Mouse (Mus musculus): ENCODE measurements at regions not wholly inside any gene's neighbourhood (a gene's known extent, or its start where the extent isn't known, plus 50 kb on each side); places are given as distances from the start of the nearest gene placed in this dataset.

DNA sequence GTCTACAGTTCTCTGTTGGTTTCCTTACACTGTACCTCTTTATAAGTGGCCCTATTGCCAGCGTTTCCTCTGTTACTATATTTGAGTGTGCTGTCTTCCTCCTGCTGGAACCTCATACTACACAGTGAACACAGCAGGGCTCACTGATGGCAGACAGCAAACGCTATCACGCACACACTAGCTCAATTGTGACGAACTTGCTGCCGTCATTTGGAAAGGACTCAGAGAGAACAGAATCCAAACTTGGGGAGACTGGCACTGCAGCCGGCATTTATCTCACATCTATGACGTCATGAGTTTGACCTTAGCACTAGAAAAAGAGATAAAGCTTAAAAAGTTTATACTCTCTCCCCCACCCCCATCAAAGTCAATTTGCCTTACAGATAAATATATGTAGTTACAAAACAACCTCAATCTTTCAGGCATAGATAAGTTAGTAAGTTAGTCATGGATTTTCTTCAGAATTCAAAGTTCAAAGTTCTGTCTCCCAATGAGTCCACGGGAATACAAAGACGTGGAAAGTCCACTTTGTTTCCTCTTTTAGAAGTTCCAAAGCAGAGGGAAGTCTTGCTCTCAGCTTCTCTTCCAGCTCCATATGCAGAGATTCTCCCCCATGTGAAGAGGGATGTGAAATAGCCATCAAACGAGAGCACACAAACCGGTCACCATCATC lies 196.8 kb downstream of the Sptssa start:
- H3K27ac ChIP-seq (ENCODE audit: control insufficient read depth, insufficient read depth, low read depth, low read length, poor library complexity): no peak overlapping the region

DNA sequence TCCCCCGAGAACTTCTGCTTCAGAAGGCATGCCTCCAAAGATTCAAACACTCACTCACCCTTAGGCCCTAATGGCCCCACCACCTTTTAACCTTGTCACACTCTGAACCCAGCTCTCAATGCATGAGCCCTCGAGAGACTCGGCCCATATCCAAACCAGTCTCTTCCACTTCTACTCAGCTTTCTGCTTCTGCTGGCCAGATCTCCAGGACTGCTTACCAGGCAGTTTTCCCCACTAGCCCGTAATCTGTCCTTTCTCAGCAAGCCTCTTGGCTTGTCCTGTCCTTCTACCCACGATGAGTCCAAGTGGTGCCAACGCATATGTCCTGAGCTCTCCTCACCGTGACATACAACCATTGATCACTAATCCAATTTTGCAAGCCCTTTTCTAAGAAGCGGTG lies 199.6 kb downstream of the Sptssa start:
- TF ChIP-seq CTCF (IDR thresholded peaks at IDR 0.05; ENCODE audit: control insufficient read depth, insufficient read depth, low read length) (no peak), POLR2A (IDR thresholded peaks at IDR 0.05; ENCODE audit: borderline replicate concordance, control insufficient read depth, low read depth, low read length) (no peak)
- Histone ChIP-seq H3K4me1 (ENCODE audit: control insufficient read depth, insufficient read depth, low read length) (peaks cover 4% of the 10 kb centered on the region; the same call in 1 of the 2 replicates), H3K4me3 (replicated peaks; ENCODE audit: control insufficient read depth, low read depth, low read length) (no peak overlapping the region), H3K27ac (ENCODE audit: control insufficient read depth, insufficient read depth, low read depth, low read length, poor library complexity) (no peak overlapping the region)
- WGBS: 76% methylated on average over 8 of the region's 8 CpGs

More for the DNA sequence above, 196.8 kb downstream of the Sptssa start:
- TF ChIP-seq POLR2A (IDR thresholded peaks at IDR 0.05; ENCODE audit: borderline replicate concordance, control insufficient read depth, low read depth, low read length): no peak
- no peak for TF ChIP-seq CTCF (IDR thresholded peaks at IDR 0.05; ENCODE audit: control insufficient read depth, insufficient read depth, low read length)
- Histone ChIP-seq H3K4me3 (replicated peaks; ENCODE audit: control insufficient read depth, low read depth, low read length) (no peak overlapping the region), H3K4me1 (ENCODE audit: control insufficient read depth, insufficient read depth, low read length) (no peaks in the 10 kb centered on the region; the same call in 1 of the 2 replicates)
- WGBS: 28% methylated on average over 11 of the region's 11 CpGs

DNA sequence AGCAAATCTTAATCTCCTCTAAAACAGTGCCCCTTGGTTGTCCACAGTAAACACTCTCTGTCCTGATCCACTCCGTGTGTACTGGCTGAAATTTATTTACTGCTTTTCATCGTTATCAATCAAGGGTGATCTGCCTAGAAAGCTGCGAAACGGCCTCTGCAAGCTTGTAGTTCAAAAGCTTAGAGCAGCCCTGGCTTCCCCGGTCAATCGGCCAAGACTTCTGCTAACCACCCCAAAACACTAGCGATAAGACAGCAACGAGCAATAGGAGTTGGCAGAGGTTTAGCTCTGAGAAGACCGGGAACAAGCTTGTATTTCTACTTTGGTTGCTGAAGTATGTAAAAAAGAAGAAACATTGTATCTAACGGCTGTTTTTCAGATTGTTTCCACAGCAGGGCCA lies 201.8 kb downstream of the Sptssa start:
- Histone ChIP-seq H3K4me1 (ENCODE audit: control insufficient read depth, insufficient read depth, low read length) (peaks cover 4% of the 10 kb centered on the region; the same call in 1 of the 2 replicates), H3K27ac (ENCODE audit: control insufficient read depth, insufficient read depth, low read depth, low read length, poor library complexity) (no peak overlapping the region), H3K4me3 (replicated peaks; ENCODE audit: control insufficient read depth, low read depth, low read length) (no peak overlapping the region)
- TF ChIP-seq POLR2A (IDR thresholded peaks at IDR 0.05; ENCODE audit: borderline replicate concordance, control insufficient read depth, low read depth, low read length) (no peak), CTCF (IDR thresholded peaks at IDR 0.05; ENCODE audit: control insufficient read depth, insufficient read depth, low read length) (no peak)
- 72% methylated on average over 10 of the region's 10 CpGs for WGBS

DNA sequence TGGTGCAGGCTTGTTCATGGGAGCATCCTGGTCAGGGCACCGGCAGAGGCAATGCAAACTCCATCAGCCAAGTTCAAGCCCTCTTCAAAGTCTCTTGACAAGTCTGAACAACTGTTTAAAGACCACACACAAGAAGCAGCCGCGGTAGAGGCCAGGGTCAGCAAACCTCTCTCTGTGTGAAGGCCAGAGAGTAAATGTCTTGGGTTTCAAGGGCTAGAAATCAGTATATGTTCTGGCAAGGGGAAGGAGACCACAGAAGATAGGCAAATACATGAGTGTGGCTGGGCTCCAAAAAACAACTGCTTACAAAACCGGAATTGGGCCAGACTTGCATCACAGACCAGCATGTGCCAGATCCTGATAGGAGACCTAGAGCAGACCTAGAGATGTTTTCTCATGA lies 203.0 kb downstream of the Sptssa start:
- peaks cover 4% of the 10 kb centered on the region; the same call in 1 of the 2 replicates for H3K4me1 ChIP-seq (ENCODE audit: control insufficient read depth, insufficient read depth, low read length)
- 0 out of 2 replicates have a peak overlapping the region, but pooled peaks have one; percentile 15 for H3K27ac ChIP-seq (ENCODE audit: control insufficient read depth, insufficient read depth, low read depth, low read length, poor library complexity)
- no peak for TF ChIP-seq POLR2A (IDR thresholded peaks at IDR 0.05; ENCODE audit: borderline replicate concordance, control insufficient read depth, low read depth, low read length)
- TF ChIP-seq CTCF (IDR thresholded peaks at IDR 0.05; ENCODE audit: control insufficient read depth, insufficient read depth, low read length): no peak
- WGBS: 24% methylated on average over 4 of the region's 4 CpGs
- H3K4me3 ChIP-seq (replicated peaks; ENCODE audit: control insufficient read depth, low read depth, low read length): no peak overlapping the region

DNA sequence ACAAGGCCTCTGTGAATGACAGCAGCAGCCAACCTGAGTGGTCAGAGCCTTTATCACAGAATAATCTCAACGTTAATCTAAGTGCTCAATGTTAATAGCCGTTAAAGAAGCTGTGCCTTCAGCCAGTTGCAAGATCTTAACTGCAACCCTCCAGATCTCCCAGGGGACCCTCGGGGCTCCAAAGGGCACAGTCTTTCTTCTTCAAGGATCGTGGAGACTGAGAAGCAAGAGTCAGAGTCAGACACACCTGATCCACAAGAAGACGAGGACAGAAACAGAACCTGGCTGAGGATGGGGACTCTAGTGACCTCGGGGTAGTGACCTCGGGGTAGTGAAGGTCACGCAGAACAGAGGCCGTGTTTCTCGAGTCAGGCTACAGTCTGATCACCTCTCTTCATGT lies 206.0 kb downstream of the Sptssa start:
- 69% methylated on average over 10 of the region's 10 CpGs for WGBS
- no peak overlapping the region for H3K4me3 ChIP-seq (replicated peaks; ENCODE audit: control insufficient read depth, low read depth, low read length)
- no peak for TF ChIP-seq CTCF (IDR thresholded peaks at IDR 0.05; ENCODE audit: control insufficient read depth, insufficient read depth, low read length)
- TF ChIP-seq POLR2A (IDR thresholded peaks at IDR 0.05; ENCODE audit: borderline replicate concordance, control insufficient read depth, low read depth, low read length): no peak
- peaks cover 4% of the 10 kb centered on the region; the same call in 1 of the 2 replicates for H3K4me1 ChIP-seq (ENCODE audit: control insufficient read depth, insufficient read depth, low read length)
- no peak overlapping the region for H3K27ac ChIP-seq (ENCODE audit: control insufficient read depth, insufficient read depth, low read depth, low read length, poor library complexity)

DNA sequence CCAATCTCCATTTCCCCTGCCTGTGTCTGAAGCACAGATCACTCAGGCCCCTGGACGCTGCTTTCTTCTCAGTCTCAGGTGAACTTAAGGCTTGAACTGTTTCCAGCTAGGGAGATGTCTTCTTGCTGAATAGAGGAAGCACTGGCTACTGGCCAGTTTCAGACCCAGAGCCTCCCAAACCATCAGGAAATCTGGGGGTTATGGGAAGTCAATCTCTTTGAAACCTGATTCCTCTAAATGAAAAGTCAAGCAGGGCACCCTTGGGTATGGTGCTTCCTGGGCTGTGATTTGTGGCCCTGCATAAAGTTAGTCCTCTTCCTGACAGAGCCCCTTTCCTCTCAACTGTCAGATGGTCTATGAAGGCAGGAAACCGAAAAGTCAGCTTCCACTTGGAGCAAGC lies 208.2 kb downstream of the Sptssa start:
- H3K4me3 ChIP-seq (replicated peaks; ENCODE audit: control insufficient read depth, low read depth, low read length): no peak overlapping the region
- no peak for TF ChIP-seq CTCF (IDR thresholded peaks at IDR 0.05; ENCODE audit: control insufficient read depth, insufficient read depth, low read length)
- no peak for TF ChIP-seq POLR2A (IDR thresholded peaks at IDR 0.05; ENCODE audit: borderline replicate concordance, control insufficient read depth, low read depth, low read length)
- H3K4me1 ChIP-seq (ENCODE audit: control insufficient read depth, insufficient read depth, low read length): peaks cover 4% of the 10 kb centered on the region; the same call in 1 of the 2 replicates
- H3K27ac ChIP-seq (ENCODE audit: control insufficient read depth, insufficient read depth, low read depth, low read length, poor library complexity): no peak overlapping the region
- WGBS: 19% methylated on average over 2 of the region's 2 CpGs

DNA sequence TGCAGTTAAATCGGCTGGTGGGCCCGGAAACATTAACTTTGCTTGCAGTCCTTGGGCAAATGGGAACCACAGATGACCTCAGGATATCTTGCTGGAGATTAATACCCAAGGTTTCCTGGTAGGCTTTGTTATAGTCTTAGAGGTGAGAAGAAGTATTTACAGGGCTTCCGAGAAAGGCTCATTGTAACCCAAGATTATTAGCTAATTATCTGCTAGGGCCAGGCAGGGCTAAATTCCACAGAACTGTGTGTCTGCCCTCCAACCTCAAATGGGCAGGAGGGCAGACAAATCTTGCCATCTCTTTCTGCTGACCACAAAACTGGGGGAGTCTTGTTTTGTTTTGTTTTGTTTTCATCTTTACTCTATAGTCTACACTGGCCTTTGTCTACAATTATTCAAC lies 209.0 kb downstream of the Sptssa start:
- Histone ChIP-seq H3K4me1 (ENCODE audit: control insufficient read depth, insufficient read depth, low read length) (peaks cover 2% of the 10 kb centered on the region; the same call in 1 of the 2 replicates), H3K4me3 (replicated peaks; ENCODE audit: control insufficient read depth, low read depth, low read length) (no peak overlapping the region), H3K27ac (ENCODE audit: control insufficient read depth, insufficient read depth, low read depth, low read length, poor library complexity) (no peak overlapping the region)
- WGBS: 64% methylated on average over 3 of the region's 3 CpGs
- TF ChIP-seq CTCF (IDR thresholded peaks at IDR 0.05; ENCODE audit: control insufficient read depth, insufficient read depth, low read length) (no peak), POLR2A (IDR thresholded peaks at IDR 0.05; ENCODE audit: borderline replicate concordance, control insufficient read depth, low read depth, low read length) (no peak)

DNA sequence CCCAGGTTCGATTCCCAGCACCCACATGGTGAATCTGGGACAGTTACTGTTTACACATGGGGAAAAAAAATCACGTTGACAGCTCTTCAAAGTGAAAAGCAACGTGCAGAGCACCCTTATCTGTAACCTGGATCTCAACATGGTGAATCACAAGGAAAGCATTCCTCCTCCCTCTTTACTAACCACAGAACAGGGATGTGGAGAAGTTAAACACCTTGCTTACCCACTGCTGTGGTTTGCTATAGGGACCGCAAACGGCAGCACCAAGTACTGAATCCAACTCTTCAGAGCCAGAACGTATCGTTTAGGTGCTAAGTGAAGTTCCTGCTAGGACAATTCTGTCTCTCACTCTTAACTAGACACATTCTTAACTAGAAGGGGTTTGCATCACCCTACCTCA lies 210.0 kb downstream of the Sptssa start:
- TF ChIP-seq POLR2A (IDR thresholded peaks at IDR 0.05; ENCODE audit: borderline replicate concordance, control insufficient read depth, low read depth, low read length) (no peak), CTCF (IDR thresholded peaks at IDR 0.05; ENCODE audit: control insufficient read depth, insufficient read depth, low read length) (no peak)
- H3K4me1 ChIP-seq (ENCODE audit: control insufficient read depth, insufficient read depth, low read length): peaks cover 2% of the 10 kb centered on the region; the same call in 1 of the 2 replicates

More for the DNA sequence above, 210.0 kb downstream of the Sptssa start:
- Histone ChIP-seq H3K27ac (ENCODE audit: control insufficient read depth, insufficient read depth, low read depth, low read length, poor library complexity) (no peak overlapping the region), H3K4me3 (replicated peaks; ENCODE audit: control insufficient read depth, low read depth, low read length) (no peak overlapping the region)
- 76% methylated on average over 7 of the region's 7 CpGs for WGBS
